Mouse (Mus musculus): ENCODE results near the gene Pla1a.

DNA sequence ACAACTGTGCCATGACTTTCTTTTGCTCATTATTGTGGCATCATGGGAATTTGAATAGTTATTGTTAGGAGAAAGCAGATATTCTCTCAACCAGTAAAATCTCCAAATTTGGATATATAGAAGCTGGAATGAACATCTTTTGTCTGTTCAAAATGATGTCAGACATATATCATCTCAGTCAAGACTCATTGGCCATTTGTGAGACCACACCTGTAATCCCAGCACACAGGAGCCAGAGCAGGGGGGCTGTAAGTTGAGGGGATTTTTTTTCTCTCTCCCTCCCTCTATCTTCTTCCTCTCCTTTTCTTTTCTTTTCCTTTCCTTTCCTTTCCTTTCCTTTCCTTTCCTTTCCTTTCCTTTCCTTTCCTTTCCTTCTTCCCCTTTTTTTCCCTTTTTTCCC lies 80.1 kb downstream of the Pla1a start:
- TF ChIP-seq CTCF (IDR thresholded peaks at IDR 0.05), result no peak
- TF ChIP-seq EP300 (IDR thresholded peaks at IDR 0.05), result no peak

Data from lung, postnatal 0 days (tissue).